Mouse (Mus musculus): ENCODE measurements at regions not wholly inside any gene's neighbourhood (a gene's known extent, or its start where the extent isn't known, plus 50 kb on each side); places are given as distances from the start of the nearest gene placed in this dataset.

DNA sequence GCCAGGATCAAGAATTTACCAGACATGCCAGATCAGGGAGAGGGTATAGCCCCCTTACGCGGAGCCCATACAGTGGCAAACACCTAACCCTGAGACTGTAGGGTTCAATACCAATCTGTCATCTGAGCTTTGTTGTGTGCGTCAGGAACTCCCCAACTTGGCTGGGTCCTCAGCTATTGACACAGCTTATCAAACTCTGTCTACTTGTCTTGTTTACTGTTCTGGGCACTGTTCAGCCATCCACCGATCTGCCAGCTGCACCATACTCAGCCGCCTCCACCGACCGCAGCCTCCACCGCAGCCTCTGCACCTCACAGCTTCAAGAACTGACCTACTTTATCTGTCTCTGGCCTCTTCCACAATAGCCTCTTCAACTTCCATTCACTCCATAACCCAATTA lies 80.1 kb upstream of the Mapk10 start:
- TF ChIP-seq CTCF (IDR thresholded peaks at IDR 0.05; ENCODE audit: control insufficient read depth, insufficient read depth, insufficient replicate concordance, low read depth, low read length) (no peak), POLR2A (IDR thresholded peaks at IDR 0.05; ENCODE audit: control insufficient read depth, low read depth, low read length) (no peak)

Data from testis, adult 2 months (tissue).